ENCODE assay signal across 20 mouse cellular contexts in genomic region chr13:51072917-51073843, GRCm38 (mm10). TPM values are rescaled to one million over a fixed set of nuclear protein-coding genes. Genes with fewer than 3 reads are reported as not detected.
DNase-seq lines count a peak whose midpoint lies in the region; ATAC-seq and TF ChIP-seq lines count a peak whose summit lies in the region.
"Had no signal": no experiment of that assay in that cellular context is flagged by ENCODE, and none has a peak within 500 bp of the region (broad histone marks: within the 10 kb centered on the region; RNA-seq: fewer than 3 reads in every experiment).

No protein-coding gene starts in this region.

- H3K4me2 ChIP-seq in lung, embryonic 15.5 days: 0 out of 2 replicates have a peak overlapping the region, but pooled peaks have one; percentile 10
- no peak overlapping the region for H3K4me2 ChIP-seq in stomach, embryonic 14.5 days (replicated peaks; ENCODE audit: low read depth, low read length)
- H3K4me2 ChIP-seq: limb, embryonic 13.5 days; midbrain, embryonic 13.5 days had no signal

- peaks cover 22% of the 10 kb centered on the region for H3K4me1 ChIP-seq in lung, embryonic 15.5 days
- H3K4me1 ChIP-seq in MEL (ENCODE audit: control insufficient read depth in 1 of 2, insufficient read depth in 2 of 2, low read length in 2 of 2): peaks cover 0 to 3% of the 10 kb centered on the region in 2 experiments; a peak in 1 of 4 replicates
- H3K4me1 ChIP-seq in stomach, embryonic 14.5 days (ENCODE audit: control insufficient read depth, insufficient read depth, low read length): peaks cover 15% of the 10 kb centered on the region
- H3K4me1 ChIP-seq: forebrain, embryonic 10.5 days; heart, embryonic 10.5 days; midbrain, embryonic 13.5 days had no signal

- no peaks in the 10 kb centered on the region for H3K9me3 ChIP-seq in lung, embryonic 15.5 days
- no peaks in the 10 kb centered on the region for H3K9me3 ChIP-seq in MEL (replicated peaks; ENCODE audit: insufficient read depth, low read length)
- H3K9me3 ChIP-seq in stomach, embryonic 14.5 days (ENCODE audit: control insufficient read depth, low read depth, low read length): no peaks in the 10 kb centered on the region
- H3K9me3 ChIP-seq: forebrain, embryonic 10.5 days; heart, embryonic 10.5 days; limb, embryonic 13.5 days; midbrain, embryonic 13.5 days had no signal

- no peak overlapping the region for H3K27ac ChIP-seq in lung, embryonic 15.5 days
- no peak overlapping the region for H3K27ac ChIP-seq in MEL (ENCODE audit: control insufficient read depth, low read depth, low read length)
- H3K27ac ChIP-seq in stomach, embryonic 14.5 days (ENCODE audit: low read length): no peak overlapping the region
- H3K27ac ChIP-seq: forebrain, embryonic 10.5 days; gastrocnemius, adult 2 months; heart, embryonic 10.5 days; kidney, postnatal 0 days; limb, embryonic 13.5 days; midbrain, embryonic 13.5 days had no signal

- DNase-seq in lung, postnatal 25 days (ENCODE audit: low spot score): no peak
- peak; percentile 52 for DNase-seq in A20 (ENCODE audit: low read depth, low spot score)
- DNase-seq in MEL (ENCODE audit: low read depth, low spot score): no peak
- DNase-seq in kidney, postnatal 4 days: no peak
- no peak for DNase-seq in retina, embryonic 14.5 days (ENCODE audit: low spot score)
- DNase-seq: cerebellum, adult 11 months; cerebellum, postnatal 36 days; gastrocnemius, adult 2 months; kidney, adult 18-20 months; layer of hippocampus, postnatal 36 days; right cerebral cortex, postnatal 25 days; thymus, postnatal 36 days had no signal

- no peak overlapping the region for H3K9ac ChIP-seq in lung, embryonic 15.5 days
- H3K9ac ChIP-seq in MEL (ENCODE audit: control insufficient read depth, low read depth, low read length, poor library complexity, severe bottlenecking): no peak overlapping the region
- no peak overlapping the region for H3K9ac ChIP-seq in stomach, embryonic 14.5 days (replicated peaks; ENCODE audit: low read depth, low read length)
- H3K9ac ChIP-seq: limb, embryonic 13.5 days; midbrain, embryonic 13.5 days had no signal

- H3K27me3 ChIP-seq in lung, embryonic 15.5 days: no peaks in the 10 kb centered on the region
- no peaks in the 10 kb centered on the region for H3K27me3 ChIP-seq in MEL (ENCODE audit: control insufficient read depth in 1 of 2, insufficient read depth in 2 of 2, low read length in 2 of 2)
- H3K27me3 ChIP-seq in stomach, embryonic 14.5 days (ENCODE audit: control insufficient read depth, insufficient read depth, low read length): no peaks in the 10 kb centered on the region
- H3K27me3 ChIP-seq: limb, embryonic 13.5 days; midbrain, embryonic 13.5 days had no signal

- no peak for TF ChIP-seq EP300 in MEL (IDR thresholded peaks at IDR 0.05; ENCODE audit: low read depth in 1 of 2, low read length in 2 of 2)

- no peak overlapping the region for H3K4me3 ChIP-seq in lung, embryonic 15.5 days
- H3K4me3 ChIP-seq in MEL (ENCODE audit: control insufficient read depth in 1 of 2, insufficient read depth in 1 of 2, low read depth in 2 of 2, low read length in 2 of 2): no peak overlapping the region
- no peak overlapping the region for H3K4me3 ChIP-seq in stomach, embryonic 14.5 days (ENCODE audit: low read depth, low read length)
- H3K4me3 ChIP-seq: forebrain, embryonic 10.5 days; gastrocnemius, adult 2 months; heart, embryonic 10.5 days; limb, embryonic 13.5 days; midbrain, embryonic 13.5 days; myocyte had no signal

- ATAC-seq in lung, embryonic 15.5 days (ENCODE audit: borderline replicate concordance, extremely low read depth, low FRiP score, low TSS enrichment): no peak
- peak; percentile 79 for ATAC-seq in stomach, embryonic 14.5 days (ENCODE audit: insufficient number of reproducible peaks, insufficient read depth, low FRiP score, low read depth)
- ATAC-seq: midbrain, embryonic 13.5 days had no signal

- TF ChIP-seq RAD21 in MEL (IDR thresholded peaks at IDR 0.05; ENCODE audit: low read depth, low read length): no peak

- H3K36me3 ChIP-seq in lung, embryonic 15.5 days: no peaks in the 10 kb centered on the region
- no peaks in the 10 kb centered on the region for H3K36me3 ChIP-seq in MEL (ENCODE audit: control insufficient read depth in 1 of 2, insufficient read depth in 2 of 2, low read length in 2 of 2)
- no peaks in the 10 kb centered on the region for H3K36me3 ChIP-seq in stomach, embryonic 14.5 days (ENCODE audit: control insufficient read depth, insufficient read depth, low read length)
- H3K36me3 ChIP-seq: forebrain, embryonic 10.5 days; heart, embryonic 10.5 days; limb, embryonic 13.5 days; midbrain, embryonic 13.5 days had no signal

- TF ChIP-seq CTCF in MEL (IDR thresholded peaks at IDR 0.05 in 2 of 3, conservative IDR thresholded peaks at IDR 0.05 in 1 of 3; ENCODE audit: control insufficient read depth in 1 of 3, insufficient read depth in 1 of 3, low read depth in 2 of 3, low read length in 3 of 3, poor library complexity in 1 of 3, severe bottlenecking in 1 of 3): no peak

- no peaks in the 10 kb centered on the region; the same call in 1 of the 2 replicates for H3K79me2 ChIP-seq in MEL (ENCODE audit: control insufficient read depth, insufficient read depth, low read length, poor library complexity)

- TF ChIP-seq POLR2A in MEL (IDR thresholded peaks at IDR 0.05; ENCODE audit: control insufficient read depth in 1 of 2, insufficient read depth in 1 of 2, low read depth in 1 of 2, low read length in 2 of 2, poor library complexity in 1 of 2): no peak

- WGBS in lung, embryonic 15.5 days: 67% methylated on average over 16 of the region's 16 CpGs
- WGBS in stomach, embryonic 14.5 days: 71% methylated on average over 16 of the region's 16 CpGs

TF ChIP-seq in MEL, 35 proteins besides CTCF, POLR2A, EP300 and RAD21:
- TF ChIP-seq MAFK (IDR thresholded peaks at IDR 0.05; ENCODE audit: borderline replicate concordance, low read depth, low read length) (peak; percentile 12; the same call in 1 of the 2 replicates), MEF2A (IDR thresholded peaks at IDR 0.05; ENCODE audit: extremely low read depth, insufficient replicate concordance, low read depth, low read length, poor library complexity, severe bottlenecking) (no peak)

RNA-seq across cellular contexts. Expression of gene Spin1, which starts 27.5 kb away (rescaled TPM):
- 85.7 and 87.5 TPM in 2 replicates for polyA plus RNA-seq in lung, embryonic 15.5 days (2015; fragmentation: Nextera tagmentation; extraction: Ambion mirVana)
- total RNA-seq in MEL (2012; rRNA removed): 16.6 and 19.8 TPM in 2 replicates
- 10 to 100 TPM; 23.7 to 47.3 TPM for polyA plus RNA-seq in MEL (2012; ENCODE audit: insufficient read depth in 1 of 2, insufficient read length in 2 of 2, low read depth in 1 of 2, low replicate concordance in 2 of 2, missing spikeins in 1 of 2)
- 95.5 and 98.3 TPM in 2 replicates for polyA plus RNA-seq in stomach, embryonic 14.5 days (2014; fragmentation: Nextera tagmentation; extraction: Ambion mirVana)
